Mouse (Mus musculus): ENCODE results near the gene Tnfrsf8.
"Not testable (repeated sequence)": the region's sequence is repeated elsewhere in the genome, so short reads cannot be mapped to it uniquely, and the experiment has no call there.

Tnfrsf8 gene

GRCm38 (mm10) chr4:145314836-145315467 is at the start of gene Tnfrsf8:
Gene Tnfrsf8 (minus strand): TSS chr4:145315164.
- no peak for DNase-seq (ENCODE audit: inconsistent age in 2 of 2, low spot score in 1 of 2)

- not testable (repeated sequence) for DNase-seq (ENCODE audit: inconsistent age in 2 of 2, low spot score in 1 of 2)
Observed at GRCm38 (mm10) chr4:145361635-145362034, 46.7 kb upstream of the Tnfrsf8 start.

GRCm38 (mm10) chr4:145361065-145361464 is 46.1 kb upstream of the Tnfrsf8 start:
- DNase-seq (ENCODE audit: inconsistent age in 2 of 2, low spot score in 1 of 2) = peak; percentile 68 to 83

- no peak for DNase-seq (ENCODE audit: inconsistent age in 2 of 2, low spot score in 1 of 2)
Observed at GRCm38 (mm10) chr4:145360567-145360966, 45.6 kb upstream of the Tnfrsf8 start.

GRCm38 (mm10) chr4:145356234-145356633 is 41.3 kb upstream of the Tnfrsf8 start:
- no peak for DNase-seq (ENCODE audit: inconsistent age in 2 of 2, low spot score in 1 of 2)

- DNase-seq (ENCODE audit: inconsistent age in 2 of 2, low spot score in 1 of 2) = no peak
Observed at GRCm38 (mm10) chr4:145353855-145354254, 38.9 kb upstream of the Tnfrsf8 start.

GRCm38 (mm10) chr4:145344948-145345347 is 30.0 kb upstream of the Tnfrsf8 start:
- DNase-seq (ENCODE audit: inconsistent age in 2 of 2, low spot score in 1 of 2) = no peak

- DNase-seq (ENCODE audit: inconsistent age in 2 of 2, low spot score in 1 of 2) = no peak
Observed at GRCm38 (mm10) chr4:145341879-145342809, 27.2 kb upstream of the Tnfrsf8 start.

- DNase-seq (ENCODE audit: inconsistent age in 2 of 2, low spot score in 1 of 2) = peak in 1 of 2 experiments; percentile 69
Observed at GRCm38 (mm10) chr4:145337906-145338858, 23.2 kb upstream of the Tnfrsf8 start.

- no peak for DNase-seq (ENCODE audit: inconsistent age in 2 of 2, low spot score in 1 of 2)
Observed at GRCm38 (mm10) chr4:145336587-145336986, 21.6 kb upstream of the Tnfrsf8 start.

GRCm38 (mm10) chr4:145336019-145336418 is 21.1 kb upstream of the Tnfrsf8 start:
- no peak for DNase-seq (ENCODE audit: inconsistent age in 2 of 2, low spot score in 1 of 2)

- no peak for DNase-seq (ENCODE audit: inconsistent age in 2 of 2, low spot score in 1 of 2)
Observed at GRCm38 (mm10) chr4:145323631-145324030, 8.7 kb upstream of the Tnfrsf8 start.

- peak; percentile 89 to 94 for DNase-seq (ENCODE audit: inconsistent age in 2 of 2, low spot score in 1 of 2)
Observed at GRCm38 (mm10) chr4:145322995-145323627, 8.1 kb upstream of the Tnfrsf8 start.

GRCm38 (mm10) chr4:145322211-145322610 is 7.2 kb upstream of the Tnfrsf8 start:
- peak; percentile 35 to 73 for DNase-seq (ENCODE audit: inconsistent age in 2 of 2, low spot score in 1 of 2)

- no peak for DNase-seq (ENCODE audit: inconsistent age in 2 of 2, low spot score in 1 of 2)
Observed at GRCm38 (mm10) chr4:145320624-145321023, 5.7 kb upstream of the Tnfrsf8 start.

- peak; percentile 79 to 92 for DNase-seq (ENCODE audit: inconsistent age in 2 of 2, low spot score in 1 of 2)
Observed at GRCm38 (mm10) chr4:145319274-145320226, 4.6 kb upstream of the Tnfrsf8 start.

- no peak for DNase-seq (ENCODE audit: inconsistent age in 2 of 2, low spot score in 1 of 2)
Observed at GRCm38 (mm10) chr4:145316708-145317107, 1.7 kb upstream of the Tnfrsf8 start.

- DNase-seq (ENCODE audit: inconsistent age in 2 of 2, low spot score in 1 of 2) = no peak
Observed at GRCm38 (mm10) chr4:145313966-145314365, 998 bp downstream of the Tnfrsf8 start.

GRCm38 (mm10) chr4:145313256-145313655 is 1.7 kb downstream of the Tnfrsf8 start:
- no peak for DNase-seq (ENCODE audit: inconsistent age in 2 of 2, low spot score in 1 of 2)

All from adrenal gland, adult (tissue).